Mouse (Mus musculus) liver, adult 2 months (tissue): Measurements from ENCODE around the gene Plxna1. TPM values are rescaled to one million over a fixed set of nuclear protein-coding genes. Genes with fewer than 3 reads are reported as not detected.

Experiments
- DNase-seq: peaks from one replicate; pipeline ENCODE4 v3.0.0-alpha.2; 2011; ENCODE audit warnings: low read depth, low spot score; ENCODE audit errors: extremely low read depth
- H3K27ac ChIP-seq: fragments of 200-500 bp; replicated peaks from 2 replicates; pipeline ENCODE4 v1.5.1; 2012; ENCODE audit warnings: low read depth, mild to moderate bottlenecking, control low read depth, inconsistent platforms, low read length; ENCODE audit not compliant: insufficient read depth
- H3K27me3 ChIP-seq: fragments of 200-500 bp; 2 replicates; pipeline ENCODE4 v1.6.1; 2012; ENCODE audit warnings: mild to moderate bottlenecking, moderate library complexity, low read length, inconsistent platforms; ENCODE audit not compliant: control insufficient read depth, insufficient read depth
- H3K36me3 ChIP-seq: fragments of 200-500 bp; 2 replicates; pipeline ENCODE4 v1.6.1; 2012; ENCODE audit warnings: low read length, inconsistent platforms; ENCODE audit not compliant: control insufficient read depth, insufficient read depth
- H3K4me1 ChIP-seq: fragments of 200-500 bp; 2 replicates; pipeline ENCODE4 v1.6.1; 2011; ENCODE audit warnings: low read length; ENCODE audit not compliant: control insufficient read depth, insufficient read depth
- H3K4me3 ChIP-seq: fragments of 200-500 bp; 2 replicates; pipeline ENCODE4 v1.5.1; 2011; ENCODE audit warnings: low read depth, mild to moderate bottlenecking, control low read depth, low read length, moderate library complexity; ENCODE audit not compliant: insufficient read depth
- H3K79me2 ChIP-seq: fragments of 200-500 bp; 2 replicates; pipeline ENCODE4 v1.6.1; 2012; ENCODE audit warnings: inconsistent platforms, mild to moderate bottlenecking, low read length, moderate library complexity; ENCODE audit not compliant: control insufficient read depth, insufficient read depth
- H3K9ac ChIP-seq: fragments of 200-500 bp; 2 replicates; pipeline ENCODE4 v1.6.1; 2012; ENCODE audit warnings: low read depth, mild to moderate bottlenecking, control low read depth, inconsistent platforms, low read length
- CTCF ChIP-seq: fragments of 200-500 bp; IDR thresholded peaks from 2 replicates; pipeline ENCODE4 v1.5.1; 2011; ENCODE audit warnings: low read depth, low read length, control low read depth
- POLR2A ChIP-seq: fragments of 200-500 bp; IDR thresholded peaks from 2 replicates; pipeline ENCODE4 v1.6.1; 2011; ENCODE audit warnings: low read length, control low read depth; ENCODE audit not compliant: insufficient read depth; ENCODE audit errors: extremely low read depth
- WGBS: fragments of 180-500 bp; shearing (Covaris S2); methylation state at CpG from one replicate; pipeline ENCODE4 v1.1.7; 2018; 5-methylcytosine and 5-hydroxymethylcytosine counted together
- polyA plus RNA-seq: library from polyadenylated mRNA; depleted of rRNA; stranded (reverse); fragments of >200 nt; gene quantifications from 2 replicates; pipeline ENCODE4 v1.2.3, GENCODE M21; 2012
- total RNA-seq: library from RNA; depleted of rRNA; stranded (reverse); fragments of >200 nt; gene quantifications from 2 replicates; pipeline ENCODE4 v1.2.3, GENCODE M21; 2014

Gene Plxna1
- total and polyA plus RNA-seq, 2 experiments, result 2.6 to 6.5 TPM

GRCm38 (mm10) chr6:89351441-89352137 is 10.8 kb downstream of the Plxna1 start:
- Histone ChIP-seq H3K27ac (no peak overlapping the region; the same call in 1 of the 2 replicates), H3K9ac (no peak overlapping the region), H3K79me2 (no peaks in the 10 kb centered on the region), H3K36me3 (no peaks in the 10 kb centered on the region), H3K27me3 (no peaks in the 10 kb centered on the region), H3K4me1 (no peaks in the 10 kb centered on the region), H3K4me3 (no peak overlapping the region)
- WGBS, result 61% methylated on average over 5 of the region's 5 CpGs
- no peak for DNase-seq
- TF ChIP-seq POLR2A, result no peak
- peak; percentile 22; the same call in 1 of the 2 replicates for TF ChIP-seq CTCF

GRCm38 (mm10) chr6:89350520-89350919 is 11.9 kb downstream of the Plxna1 start:
- no peak for DNase-seq
- TF ChIP-seq POLR2A (no peak), CTCF (no peak)

GRCm38 (mm10) chr6:89350037-89350515 is 12.3 kb downstream of the Plxna1 start:
- DNase-seq, result no peak
- TF ChIP-seq POLR2A (no peak), CTCF (no peak)
- 67% methylated on average over 1 of the region's 1 CpGs for WGBS
- Histone ChIP-seq H3K27me3 (no peaks in the 10 kb centered on the region), H3K79me2 (no peaks in the 10 kb centered on the region), H3K4me3 (no peak overlapping the region), H3K27ac (no peak overlapping the region), H3K36me3 (no peaks in the 10 kb centered on the region), H3K9ac (no peak overlapping the region), H3K4me1 (no peaks in the 10 kb centered on the region)

More at GRCm38 (mm10) chr6:89350520-89350919, 11.9 kb downstream of the Plxna1 start:
- no peaks in the 10 kb centered on the region for H3K36me3 ChIP-seq
- H3K27me3 ChIP-seq, result no peaks in the 10 kb centered on the region
- WGBS, result 100% methylated on average over 2 of the region's 2 CpGs
- H3K79me2 ChIP-seq, result no peaks in the 10 kb centered on the region
- no peaks in the 10 kb centered on the region for H3K4me1 ChIP-seq
- H3K4me3 ChIP-seq, result no peak overlapping the region
- no peak overlapping the region for H3K9ac ChIP-seq
- H3K27ac ChIP-seq, result no peak overlapping the region

GRCm38 (mm10) chr6:89348363-89348762 is 14.1 kb downstream of the Plxna1 start:
- 94% methylated on average over 9 of the region's 9 CpGs for WGBS
- DNase-seq, result no peak
- Histone ChIP-seq H3K4me1 (no peaks in the 10 kb centered on the region), H3K36me3 (no peaks in the 10 kb centered on the region), H3K27ac (no peak overlapping the region), H3K27me3 (no peaks in the 10 kb centered on the region), H3K9ac (no peak overlapping the region), H3K79me2 (no peaks in the 10 kb centered on the region), H3K4me3 (no peak overlapping the region)
- TF ChIP-seq CTCF, result no peak
- TF ChIP-seq POLR2A, result no peak

GRCm38 (mm10) chr6:89347792-89348191 is 14.6 kb downstream of the Plxna1 start:
- H3K27ac ChIP-seq, result no peak overlapping the region
- no peak for TF ChIP-seq CTCF
- H3K36me3 ChIP-seq, result no peaks in the 10 kb centered on the region
- DNase-seq, result no peak
- no peaks in the 10 kb centered on the region for H3K79me2 ChIP-seq
- 84% methylated on average over 1 of the region's 1 CpGs for WGBS
- no peaks in the 10 kb centered on the region for H3K27me3 ChIP-seq
- H3K9ac ChIP-seq, result no peak overlapping the region
- no peak overlapping the region for H3K4me3 ChIP-seq
- H3K4me1 ChIP-seq, result no peaks in the 10 kb centered on the region

GRCm38 (mm10) chr6:89345855-89346254 is 16.6 kb downstream of the Plxna1 start:
- no peak overlapping the region for H3K27ac ChIP-seq

More at GRCm38 (mm10) chr6:89345855-89346254, 16.6 kb downstream of the Plxna1 start:
- Histone ChIP-seq H3K4me3 (no peak overlapping the region), H3K4me1 (no peaks in the 10 kb centered on the region), H3K36me3 (no peaks in the 10 kb centered on the region), H3K79me2 (no peaks in the 10 kb centered on the region), H3K27me3 (no peaks in the 10 kb centered on the region), H3K9ac (no peak overlapping the region)
- TF ChIP-seq CTCF (no peak), POLR2A (no peak)
- no peak for DNase-seq
- 100% methylated on average over 1 of the region's 1 CpGs for WGBS
